Mouse (Mus musculus) heart, postnatal 36 days (tissue): Measurements from ENCODE around the gene Qser1. TPM values are rescaled to one million over a fixed set of nuclear protein-coding genes. Genes with fewer than 3 reads are reported as not detected.
A peak's percentile ranks its signal among the peaks of the same experiment; 100 is the strongest.
"Not testable (repeated sequence)": the region's sequence is repeated elsewhere in the genome, so short reads cannot be mapped to it uniquely, and the experiment has no call there.

Source experiments
- DNase-seq, 2 experiments: peaks; one replicate each; pipeline ENCODE4 v3.0.0; 2021 to 2022
- intact Hi-C: fragments of 180-260 bp; cut with DNase I; formaldehyde crosslinking; loops from one replicate; pipeline ENCODE4 v1.15.1; 2025
- total RNA-seq, 2 experiments: library from RNA; stranded (reverse); gene quantifications; 2 replicates each; pipeline ENCODE4 v1.2.3; 2021

Qser1 gene
- total RNA-seq, 2 experiments from 2014 or later, result 29.2 to 29.8 TPM

DNA sequence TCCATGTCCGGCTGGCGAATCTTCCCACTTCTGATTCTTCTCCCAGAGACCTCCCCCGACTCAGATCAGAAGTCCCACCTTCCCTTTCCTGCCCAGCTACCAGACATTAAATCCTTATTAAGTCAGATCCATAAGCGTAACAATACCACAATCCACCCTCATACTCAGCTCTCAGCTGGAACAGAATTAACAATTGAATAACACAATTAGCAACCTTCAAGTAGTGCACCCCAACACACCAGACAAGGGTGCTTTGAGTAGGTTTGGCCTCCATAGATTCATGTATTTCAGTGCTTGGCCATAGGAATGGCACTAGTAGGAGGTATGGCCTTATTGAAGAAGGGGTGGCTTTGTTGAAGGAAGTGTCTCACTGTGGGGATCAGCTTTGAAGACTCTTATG is 9.6 kb upstream of the Qser1 start:
- no peak for DNase-seq
- intact Hi-C loops, result no loop called here

DNA sequence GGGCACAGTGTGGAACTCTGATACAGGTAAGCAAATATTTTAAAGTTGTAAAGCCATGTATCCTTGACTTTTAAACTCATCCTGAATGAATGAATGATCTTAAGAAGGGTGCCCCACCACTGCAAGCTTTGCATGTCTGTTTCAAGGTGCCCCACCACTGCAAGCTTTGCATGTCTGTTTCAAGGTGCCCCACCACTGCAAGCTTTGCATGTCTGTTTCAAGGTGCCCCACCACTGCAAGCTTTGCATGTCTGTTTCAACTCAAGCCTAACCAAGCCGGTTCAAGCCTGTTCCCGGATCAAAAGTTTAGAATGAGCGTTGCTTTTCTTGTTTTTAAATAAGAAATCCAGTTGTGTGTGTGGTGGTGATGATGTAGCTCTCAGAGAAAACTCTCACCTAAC is 2.2 kb upstream of the Qser1 start:
- intact Hi-C loops, result loop anchor here (10.0 kb wide), 2 partner anchors 324 to 576 kb away; partner anchors contain the start of genes Hipk3 and Rcn1

DNA sequence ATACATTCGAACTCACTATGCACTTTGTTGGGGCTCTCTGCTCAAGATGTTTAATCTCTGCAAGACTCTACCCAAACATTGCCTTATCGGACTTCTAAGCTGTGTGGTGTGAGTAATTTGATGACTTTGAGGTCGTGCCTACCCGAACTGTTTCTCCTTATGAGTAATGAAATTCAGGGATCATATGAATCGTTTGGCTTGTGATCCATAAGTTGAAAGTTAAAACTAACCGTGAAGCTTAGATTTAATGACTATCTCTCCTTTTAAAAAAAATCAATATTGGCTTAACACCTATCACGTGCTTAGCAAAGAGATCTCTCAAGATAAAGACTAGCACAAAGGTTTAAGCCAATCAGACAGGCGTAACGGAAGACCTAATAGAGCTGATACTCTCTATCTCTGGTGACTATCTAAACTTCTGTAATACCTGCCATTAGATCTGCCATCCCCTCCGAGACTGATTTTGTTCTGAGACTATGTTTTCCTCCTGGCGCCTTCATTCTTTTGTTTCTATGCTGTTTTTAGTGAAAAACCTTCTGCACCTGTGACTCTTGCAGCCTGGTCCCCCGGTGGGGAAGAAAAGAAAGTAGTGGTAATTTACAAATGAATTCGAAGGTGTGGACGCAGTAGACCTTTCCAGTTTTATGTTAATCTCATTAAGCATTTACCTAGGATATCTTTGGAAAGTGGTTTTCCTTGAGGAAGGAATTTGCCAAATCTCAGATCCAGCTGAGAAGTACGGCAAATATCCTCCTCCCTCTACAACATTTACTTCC is 1.2 kb upstream of the Qser1 start:
- intact Hi-C loops, result loop anchor here (2.0 to 10.0 kb wide), 3 partner anchors 31 to 577 kb away; partner anchors contain the start of genes Hipk3, Prrg4 and Rcn1
- no peak for DNase-seq

More for the DNA sequence above, 2.2 kb upstream of the Qser1 start:
- DNase-seq, result not testable (repeated sequence)

DNA sequence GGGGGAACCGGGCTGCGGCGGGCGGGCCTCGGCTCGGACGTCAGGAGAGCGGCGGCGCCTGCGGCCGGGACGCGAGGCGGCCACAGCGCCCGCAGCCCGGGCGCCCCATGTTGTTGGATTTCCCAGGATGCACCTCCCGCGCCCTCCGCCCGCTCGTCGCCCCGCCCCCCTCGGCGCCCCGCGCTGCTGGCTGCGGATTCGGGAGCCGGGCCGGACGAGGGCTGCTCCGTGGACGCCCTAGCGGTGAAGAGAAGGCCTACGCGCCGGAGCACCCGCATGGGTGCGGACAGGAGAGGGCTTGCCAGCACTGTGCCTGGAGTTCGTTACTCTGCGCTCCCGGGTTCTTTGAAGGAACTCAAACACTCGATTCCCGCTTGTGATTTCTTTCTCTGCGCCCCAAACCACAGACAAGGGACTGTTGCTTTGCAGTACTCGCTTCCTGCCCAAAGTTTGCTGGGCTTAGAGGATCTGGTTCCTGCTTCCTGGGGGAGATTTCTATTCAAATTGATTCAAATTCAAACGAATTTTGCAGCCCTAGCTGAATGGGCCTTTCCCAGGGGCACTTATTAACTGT is 393 bp upstream of the Qser1 start:
- peak; percentile 90 to 91 for DNase-seq
- intact Hi-C loops, result loop anchor here (2.0 to 10.0 kb wide), 3 partner anchors 32 to 578 kb away; partner anchors contain the start of genes Hipk3, Prrg4 and Rcn1

DNA sequence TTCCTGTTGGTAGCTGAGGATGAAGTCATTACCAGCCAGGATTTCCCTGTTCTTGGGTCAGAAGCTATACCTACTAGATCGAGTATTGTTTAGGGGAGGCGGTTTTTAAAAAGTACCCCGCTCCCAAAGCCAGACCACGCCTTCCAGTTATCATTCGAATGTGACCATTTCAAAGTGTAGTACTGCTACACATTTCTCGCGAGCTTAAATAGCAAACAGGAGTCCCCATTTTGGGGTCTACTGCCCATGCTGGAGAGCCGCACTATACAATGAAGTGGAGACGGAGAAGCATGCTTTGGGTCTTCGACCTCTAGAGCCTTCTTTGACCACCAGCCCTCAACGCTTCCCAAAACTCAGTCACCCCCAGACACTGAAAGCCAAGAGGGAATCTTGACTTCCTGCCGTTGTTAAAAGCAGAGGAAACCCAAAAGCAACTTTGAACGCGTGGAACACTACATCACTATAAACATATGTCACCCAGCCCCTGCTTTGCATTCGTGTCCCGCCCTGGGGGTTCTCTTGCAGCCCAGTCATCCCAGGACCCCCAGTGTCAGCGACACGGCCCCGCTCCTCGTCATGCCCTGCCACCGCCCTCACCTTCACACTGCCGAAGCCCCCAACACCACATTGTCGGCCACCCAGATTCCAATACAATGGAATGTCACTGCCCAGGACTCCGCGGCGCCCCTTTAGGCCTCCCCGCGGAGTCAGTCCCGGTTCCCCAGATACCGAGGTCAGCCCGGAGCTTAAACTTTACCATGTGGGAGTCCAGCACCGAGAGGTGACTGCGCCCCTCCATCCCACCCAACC is 794 bp downstream of the Qser1 start:
- intact Hi-C loops, result loop anchor here (2.0 to 10.0 kb wide), 3 partner anchors 33 to 579 kb away; partner anchors contain the start of genes Hipk3, Prrg4 and Rcn1
- peak; percentile 36 to 54 for DNase-seq

DNA sequence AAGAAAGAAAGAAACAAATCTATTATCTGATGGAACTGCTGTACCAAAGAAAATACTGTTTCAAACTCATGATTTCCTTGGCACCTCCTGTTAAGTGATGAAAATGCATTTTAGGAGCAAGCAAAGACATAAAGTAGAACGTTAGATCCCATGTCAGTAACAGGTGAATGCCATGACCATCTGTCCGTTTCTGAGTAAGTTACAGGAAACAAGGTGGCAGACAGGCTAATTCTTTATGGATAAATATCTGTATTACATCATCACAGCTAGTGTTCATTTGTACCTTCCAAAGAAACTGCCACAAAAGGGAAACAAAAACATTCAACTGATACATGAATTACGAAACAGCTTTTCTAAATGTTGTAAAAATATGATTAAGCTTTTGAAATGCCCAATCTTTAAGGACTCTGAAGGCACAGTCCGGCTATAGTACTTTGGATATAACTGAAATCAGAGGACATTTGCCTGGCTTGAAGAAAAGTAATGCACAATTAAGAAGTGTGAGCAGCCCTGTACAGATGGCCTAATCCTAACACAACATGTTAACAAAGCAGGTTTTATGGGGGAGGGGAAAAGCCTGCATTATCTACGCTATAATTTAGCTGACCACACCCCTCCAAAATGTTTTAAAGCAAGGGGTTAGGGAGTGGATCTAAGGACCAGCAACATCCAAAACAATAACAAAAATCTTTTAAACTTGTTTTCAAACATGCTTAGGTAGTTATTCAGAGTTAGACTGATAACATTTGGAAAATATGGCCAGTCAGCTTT is 2.2 kb downstream of the Qser1 start:
- intact Hi-C loops, result loop anchor here (10.0 kb wide), 2 partner anchors 320 to 580 kb away; partner anchors contain the start of genes Hipk3 and Rcn1
- no peak for DNase-seq

DNA sequence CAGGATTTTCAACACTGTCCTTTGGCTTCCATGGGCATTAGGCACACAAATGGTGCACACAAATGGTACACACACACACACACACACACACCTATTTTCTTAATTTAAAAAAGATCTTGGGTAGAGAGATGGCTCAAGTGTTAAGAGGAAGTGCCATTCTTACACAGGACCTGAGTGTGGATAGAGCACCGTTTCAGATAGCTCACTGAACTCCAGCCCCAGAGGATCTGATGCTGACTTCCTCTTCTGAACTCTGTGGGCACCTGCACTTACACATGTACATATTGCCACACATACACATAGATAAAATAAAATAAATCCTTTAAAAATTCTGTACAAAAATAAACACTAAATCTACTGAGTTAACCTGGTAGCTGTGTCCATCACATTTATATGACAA is 11.1 kb downstream of the Qser1 start:
- intact Hi-C loops, result no loop called here
- no peak for DNase-seq

- no peak for DNase-seq
- intact Hi-C loops, result loop anchor here (1.0 kb wide), 1 partner anchor 89 kb away; no protein-coding TSS in a partner anchor
These were observed 41.8 kb downstream of the Qser1 start for GRCm38 (mm10) chr2:104774763-104775162.

DNA sequence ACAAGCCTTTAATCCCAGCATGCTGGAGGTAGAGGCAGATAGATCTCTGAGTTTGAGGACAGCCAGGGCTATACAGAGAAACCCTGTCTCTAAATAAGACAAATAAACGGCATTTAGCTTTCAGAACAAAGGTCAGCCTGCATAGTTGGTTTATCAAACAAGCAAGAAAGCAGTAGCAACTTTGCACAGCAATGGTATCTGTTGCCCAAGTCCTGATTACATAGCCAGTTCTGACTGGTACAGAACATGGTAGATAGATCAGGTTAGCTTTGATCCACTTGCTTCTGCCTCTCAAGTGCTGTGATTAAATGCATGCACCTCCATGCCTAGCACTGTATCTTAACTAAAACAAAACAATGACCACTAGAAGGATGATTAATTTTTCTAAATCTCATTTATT is 47.9 kb downstream of the Qser1 start:
- no peak for DNase-seq
- intact Hi-C loops, result no loop called here

GRCm38 (mm10) chr2:104764018-104764417 is 52.5 kb downstream of the Qser1 start:
- DNase-seq, result no peak
- intact Hi-C loops, result no loop called here

DNA sequence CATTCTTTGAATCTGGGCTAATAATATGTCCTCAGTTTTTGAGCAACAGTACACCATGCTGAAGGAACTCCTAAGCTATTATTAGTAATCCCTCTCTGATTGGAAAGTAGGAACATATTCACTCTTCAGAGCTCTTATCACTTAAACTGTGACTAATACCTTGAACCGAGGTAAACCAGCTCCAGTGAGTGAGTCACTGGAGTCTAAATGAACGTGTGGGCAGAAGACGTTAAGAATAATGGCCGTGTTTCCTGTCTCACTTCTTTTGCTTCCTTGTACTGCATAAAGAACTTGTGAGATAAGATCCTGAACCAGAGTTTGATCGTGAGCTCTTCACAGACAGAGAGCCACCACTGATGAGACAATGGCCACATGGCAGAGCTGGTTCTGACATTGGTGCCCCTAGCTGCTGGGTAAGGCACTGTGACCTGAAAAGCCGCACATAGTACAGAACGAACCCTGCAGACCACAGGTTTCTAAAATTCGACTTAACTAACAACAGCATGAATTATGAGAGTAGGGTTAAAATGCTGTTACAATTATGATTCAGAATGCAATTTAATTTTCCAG is 53.3 kb downstream of the Qser1 start:
- no peak for DNase-seq
- intact Hi-C loops, result no loop called here

DNA sequence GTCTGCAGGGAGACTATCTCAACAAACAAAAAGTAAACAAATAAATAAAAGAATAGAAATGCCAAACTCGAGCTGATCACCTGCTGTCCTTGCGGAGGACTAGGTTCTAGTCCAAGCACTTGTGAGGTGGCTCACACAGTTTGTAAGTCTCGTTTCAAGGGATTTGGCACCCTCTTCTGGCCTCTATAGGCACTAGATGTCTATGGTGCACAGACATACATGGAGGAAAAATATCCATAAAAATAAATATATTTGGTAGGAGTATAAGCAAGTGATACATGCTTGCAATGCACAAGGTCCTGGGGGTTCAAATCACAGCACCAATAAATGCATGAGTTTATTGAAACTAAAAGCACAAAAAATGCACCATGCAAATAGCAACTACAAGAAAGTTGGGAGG is 65.9 kb downstream of the Qser1 start:
- intact Hi-C loops, result no loop called here
- no peak for DNase-seq

GRCm38 (mm10) chr2:104748652-104749183 is 67.8 kb downstream of the Qser1 start:
- intact Hi-C loops, result no loop called here

GRCm38 (mm10) chr2:104746251-104746650 is 70.3 kb downstream of the Qser1 start:
- no peak for DNase-seq
- intact Hi-C loops, result no loop called here

More at GRCm38 (mm10) chr2:104748652-104749183, 67.8 kb downstream of the Qser1 start:
- DNase-seq, result no peak

- no peak for DNase-seq
- intact Hi-C loops, result loop anchor here (5.0 kb wide), 1 partner anchor 57 kb away; no protein-coding TSS in a partner anchor
These were observed 72.6 kb downstream of the Qser1 start for GRCm38 (mm10) chr2:104743971-104744370.

- intact Hi-C loops, result loop anchor here (5.0 kb wide), 1 partner anchor 56 kb away; no protein-coding TSS in a partner anchor
These were observed 73.4 kb downstream of the Qser1 start for GRCm38 (mm10) chr2:104743160-104743559.

DNA sequence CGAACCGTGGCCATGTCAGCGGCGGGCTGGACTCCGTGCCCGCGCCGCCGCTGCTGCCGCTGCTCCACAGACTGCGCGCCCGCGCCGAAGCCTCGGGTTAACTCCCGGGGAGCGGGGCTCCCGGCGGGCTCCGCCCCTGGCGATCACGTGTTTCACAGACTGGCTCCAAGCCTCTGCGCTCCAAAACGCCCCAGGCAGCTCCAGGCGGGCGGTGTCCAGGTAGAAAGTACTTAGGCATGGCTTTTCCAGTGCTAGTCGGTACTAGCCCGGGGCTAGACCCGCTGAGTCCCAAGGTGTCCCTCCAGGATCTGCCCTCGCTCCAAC is 73.9 kb downstream of the Qser1 start, which contains the start of gene Depdc7:
Gene Depdc7 (minus strand): TSS at position 138 of the 324 bp plus-strand sequence.
- intact Hi-C loops, result loop anchor here (5.0 kb wide), 1 partner anchor 55 kb away; no protein-coding TSS in a partner anchor
- peak; percentile 89 to 91 for DNase-seq

More at GRCm38 (mm10) chr2:104743160-104743559, 73.4 kb downstream of the Qser1 start:
- no peak for DNase-seq

DNA sequence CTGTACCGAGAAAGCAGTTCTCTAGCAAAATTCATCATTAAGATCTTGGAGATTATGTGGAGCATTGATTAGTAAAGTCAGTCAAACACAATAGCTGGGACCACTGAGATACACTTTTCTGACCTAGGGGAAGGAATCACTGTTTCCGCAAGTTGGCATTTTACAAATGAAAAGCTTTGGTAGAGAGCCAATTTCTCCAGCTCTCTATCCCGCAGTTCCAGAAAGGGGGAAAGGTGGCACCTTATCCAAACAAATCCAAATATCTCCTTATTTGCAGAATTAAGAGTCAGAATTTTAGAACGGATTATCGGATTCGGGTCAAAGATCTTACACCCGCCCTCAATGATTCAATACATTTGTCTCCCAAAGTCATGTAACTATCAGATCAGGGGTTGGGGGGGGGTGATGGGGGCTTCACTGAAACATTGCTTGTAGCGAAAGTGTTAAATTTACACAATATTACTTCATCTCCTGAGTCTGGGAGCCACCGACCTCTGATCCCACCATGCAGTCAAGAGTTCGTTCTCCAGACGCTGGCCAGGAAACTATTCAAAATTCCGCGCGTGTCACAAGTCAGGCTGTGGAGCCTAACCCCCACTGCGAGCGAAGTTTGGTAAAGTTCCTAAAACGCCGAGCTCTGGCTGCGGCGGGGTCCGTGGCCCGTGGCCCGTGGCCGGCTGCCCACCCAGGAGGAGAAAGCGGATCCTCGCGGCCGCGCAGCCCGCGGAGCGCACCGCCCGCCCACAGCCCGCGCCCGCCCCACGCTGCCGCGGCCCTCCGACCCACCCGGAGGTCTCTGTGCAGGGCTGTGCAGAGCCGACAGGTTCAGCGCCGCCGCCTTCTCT is 74.4 kb downstream of the Qser1 start:
- no peak for DNase-seq
- intact Hi-C loops, result loop anchor here (5.0 kb wide), 1 partner anchor 55 kb away; no protein-coding TSS in a partner anchor
